Mouse (Mus musculus): ENCODE measurements around the gene G530012D18Rik. TPM values are rescaled to one million over a fixed set of nuclear protein-coding genes. Genes with fewer than 3 reads are reported as not detected.
"Not testable (repeated sequence)": the region's sequence is repeated elsewhere in the genome, so short reads cannot be mapped to it uniquely, and the experiment has no call there.

G530012D18Rik gene
- not detected for total RNA-seq (2021)

DNA sequence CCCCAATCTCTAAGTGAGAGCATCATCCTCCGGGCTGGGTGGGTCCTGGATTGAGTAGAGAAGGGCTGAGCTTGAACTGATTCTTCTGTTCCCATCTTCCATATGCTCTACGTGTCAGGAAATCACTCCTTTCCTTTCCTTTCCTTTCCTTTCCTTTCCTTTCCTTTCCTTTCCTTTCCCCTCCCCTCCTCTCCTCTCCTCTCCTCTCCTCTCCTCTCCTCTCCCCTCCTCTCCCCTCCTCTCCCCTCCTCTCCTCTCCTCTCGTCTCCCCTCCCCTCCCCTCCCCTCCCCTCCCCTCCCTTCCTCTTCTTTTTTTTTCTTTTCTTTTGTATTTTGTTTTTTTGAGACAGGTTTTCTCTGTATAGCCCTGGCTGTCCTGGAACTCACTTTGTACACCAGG, at the start of gene G530012D18Rik:
Gene G530012D18Rik (plus strand): TSS at position 301 of the 400 bp plus-strand sequence.
- DNase-seq (ENCODE audit: low spot score); intact Hi-C loops (cut with DNase I): not testable (repeated sequence)

DNA sequence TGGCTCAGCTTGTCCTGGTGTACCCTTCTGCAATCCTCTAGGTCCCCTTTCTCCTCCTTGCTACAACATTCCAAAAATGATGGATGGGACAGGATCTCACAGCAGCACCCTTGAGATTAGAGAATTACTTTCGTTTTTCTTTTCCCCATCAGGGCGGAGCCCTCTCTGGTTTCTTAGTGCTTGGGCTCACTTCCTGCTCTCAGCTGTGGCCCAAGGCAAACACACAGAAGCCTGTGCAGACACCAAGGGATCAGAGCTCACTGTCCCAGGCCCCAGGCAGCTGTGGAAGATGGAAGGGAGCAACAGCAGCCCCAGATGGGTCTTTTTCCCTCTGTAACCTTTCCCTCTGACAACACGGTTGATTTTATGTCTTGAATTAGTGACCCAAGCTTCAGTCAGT, 49.1 kb upstream of the G530012D18Rik start:
- DNase-seq (ENCODE audit: low spot score); intact Hi-C loops (cut with DNase I): not testable (repeated sequence)

DNA sequence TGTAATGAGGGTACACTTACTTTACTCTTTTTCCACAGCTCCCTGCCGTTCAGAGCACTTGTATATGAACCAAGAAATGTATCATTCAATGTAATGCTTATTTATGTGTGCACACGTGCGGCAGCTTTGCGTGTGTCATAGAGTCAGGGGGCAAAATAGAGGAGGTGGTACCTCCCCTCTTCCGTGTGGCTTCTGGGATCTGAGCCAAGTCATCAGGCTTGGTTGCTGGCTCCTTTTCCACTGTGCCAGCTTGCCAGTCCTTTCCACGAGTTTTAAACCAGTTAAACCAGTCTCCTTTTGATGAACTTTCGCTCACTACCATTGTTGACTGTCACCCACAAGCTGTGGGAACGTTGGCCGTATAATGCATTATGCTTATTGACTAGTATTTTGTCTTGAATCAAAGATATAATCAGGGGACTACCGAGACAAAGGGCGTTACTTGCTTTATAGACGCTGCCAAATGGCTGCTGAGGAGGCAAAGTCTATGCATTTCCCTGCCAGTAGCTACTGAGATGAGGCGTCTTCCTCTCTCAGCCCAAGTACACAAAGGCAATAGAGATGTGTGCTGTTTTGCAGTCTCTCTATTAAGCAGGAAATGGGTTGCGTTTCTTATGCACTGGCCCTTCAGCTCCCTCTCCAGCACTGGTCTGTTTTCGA, 46.9 kb upstream of the G530012D18Rik start:
- intact Hi-C loops (cut with DNase I) = not testable (repeated sequence)

GRCm38 (mm10) chr1:85543818-85544217, 31.7 kb upstream of the G530012D18Rik start:
- DNase-seq (ENCODE audit: low spot score); intact Hi-C loops (cut with DNase I): not testable (repeated sequence)

More for the DNA sequence above, 46.9 kb upstream of the G530012D18Rik start:
- DNase-seq (ENCODE audit: low spot score) = not testable (repeated sequence)

DNA sequence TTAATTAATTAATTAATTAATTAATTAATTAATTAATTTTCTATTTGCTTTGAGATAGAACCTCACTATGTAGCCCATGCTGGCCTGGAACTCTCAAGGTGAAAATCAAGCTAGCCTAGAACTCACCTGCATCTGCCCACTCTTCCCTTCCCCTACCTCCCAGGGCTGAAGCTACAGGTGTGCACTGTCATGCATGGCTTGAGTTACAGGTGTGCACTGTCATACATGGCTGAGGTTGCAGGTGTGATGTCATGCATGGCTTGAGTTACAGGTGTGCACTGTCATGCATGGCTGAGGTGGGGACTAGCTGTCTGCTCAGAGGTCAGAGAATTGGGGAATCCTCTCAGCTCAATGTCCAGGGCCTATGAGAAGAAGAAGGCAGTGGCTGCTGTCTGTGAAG, 29.0 kb upstream of the G530012D18Rik start:
- DNase-seq (ENCODE audit: low spot score); intact Hi-C loops (cut with DNase I): not testable (repeated sequence)

DNA sequence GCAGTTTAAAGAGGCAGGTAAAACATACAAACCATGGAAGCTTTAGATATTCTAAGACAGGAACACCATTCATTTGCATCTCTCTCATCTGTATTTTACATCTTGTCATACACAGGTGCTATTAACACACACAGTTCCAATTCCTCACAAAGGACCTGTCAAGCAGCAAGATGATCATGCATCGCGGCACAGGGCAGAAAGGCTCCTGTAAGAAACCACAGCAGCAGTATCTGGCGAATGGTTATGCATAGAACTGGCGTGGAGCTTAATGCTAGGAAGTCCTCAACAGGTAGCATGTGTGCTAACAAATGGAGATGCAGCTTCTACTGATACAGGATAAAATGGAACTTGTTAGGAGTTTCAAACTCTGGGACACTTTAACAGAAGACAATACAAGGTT, 20.2 kb upstream of the G530012D18Rik start:
- intact Hi-C loops (cut with DNase I) = not testable (repeated sequence)
- peak; percentile 7 for DNase-seq (ENCODE audit: low spot score)

DNA sequence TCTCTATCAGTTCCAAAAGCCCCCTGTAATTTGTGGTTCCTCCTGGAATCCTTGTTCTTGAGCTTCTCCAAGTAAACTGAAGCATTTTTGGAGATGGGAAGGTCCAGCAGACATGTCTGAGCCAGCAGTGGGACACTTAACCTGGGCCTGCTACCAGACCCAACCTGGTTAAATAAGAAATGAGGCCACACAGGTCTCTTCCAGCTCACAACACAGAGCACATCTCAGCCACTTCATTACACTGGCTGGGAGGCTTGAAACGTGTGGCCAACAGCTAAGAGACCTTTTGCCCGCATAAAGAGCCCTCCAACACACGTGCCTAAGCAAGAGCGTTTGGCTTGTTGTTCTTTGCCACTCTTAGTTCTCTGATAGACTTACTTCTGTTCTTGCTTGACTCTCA, 1.9 kb upstream of the G530012D18Rik start:
- DNase-seq (ENCODE audit: low spot score); intact Hi-C loops (cut with DNase I): not testable (repeated sequence)

DNA sequence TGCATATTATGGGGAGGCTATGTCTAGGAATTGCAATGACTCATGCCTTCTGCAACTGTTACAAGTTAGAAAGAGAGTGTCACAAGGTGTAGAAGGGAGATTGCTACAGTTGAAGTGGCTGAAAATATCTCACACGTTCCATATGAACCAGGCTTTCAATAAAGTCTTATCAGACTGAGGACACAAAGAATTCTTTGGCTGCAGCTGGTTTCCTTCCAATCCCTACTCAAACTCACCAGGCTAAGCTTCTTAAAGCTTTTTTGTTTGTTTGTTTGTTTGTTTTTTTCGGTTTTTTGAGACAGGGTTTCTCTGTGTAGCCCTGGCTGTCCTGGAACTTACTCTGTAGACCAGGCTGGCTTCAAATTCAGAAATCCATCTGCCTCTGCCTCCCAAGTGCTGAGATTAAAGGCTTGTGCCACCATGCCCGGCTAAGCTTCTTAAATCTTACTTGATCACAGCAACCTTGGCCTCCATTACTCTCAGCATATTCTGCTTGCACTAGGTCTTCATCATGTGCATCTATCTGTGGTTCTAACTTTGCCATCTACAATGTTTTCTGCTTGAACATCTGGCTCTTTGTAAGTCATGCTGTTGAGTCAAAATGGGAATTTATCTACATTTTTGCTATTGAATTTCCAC, 3.0 kb downstream of the G530012D18Rik start:
- DNase-seq (ENCODE audit: low spot score); intact Hi-C loops (cut with DNase I): not testable (repeated sequence)

GRCm38 (mm10) chr1:85579199-85580147, 4.0 kb downstream of the G530012D18Rik start:
- not testable (repeated sequence) for DNase-seq (ENCODE audit: low spot score)
- intact Hi-C loops (cut with DNase I) = loop anchor here (2.0 kb wide), 1 partner anchor 157 kb away; no protein-coding TSS in a partner anchor

DNA sequence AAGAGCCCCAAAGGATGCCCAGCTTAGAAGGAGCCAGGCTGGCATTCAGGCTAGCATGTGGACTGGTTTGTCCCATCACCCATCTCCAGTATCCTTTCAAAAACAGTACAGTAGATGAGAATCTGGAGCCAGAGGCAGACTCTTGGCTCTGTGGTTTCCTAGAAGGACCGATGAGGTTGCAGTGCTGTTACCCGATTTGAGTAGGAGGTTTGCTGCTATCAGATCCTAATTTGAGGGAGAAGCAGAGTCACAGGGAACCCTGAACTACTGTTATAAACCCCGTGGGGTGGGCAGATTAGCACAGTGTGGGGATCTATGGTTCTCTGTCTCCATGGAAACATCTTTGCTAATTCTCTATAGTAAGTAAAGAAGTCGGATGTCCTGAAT, 4.7 kb downstream of the G530012D18Rik start:
- intact Hi-C loops (cut with DNase I) = loop anchor here (2.0 kb wide), 1 partner anchor 157 kb away; no protein-coding TSS in a partner anchor
- DNase-seq (ENCODE audit: low spot score) = not testable (repeated sequence)

GRCm38 (mm10) chr1:85580578-85580977, 5.1 kb downstream of the G530012D18Rik start:
- DNase-seq (ENCODE audit: low spot score) = not testable (repeated sequence)
- intact Hi-C loops (cut with DNase I) = loop anchor here (2.0 kb wide), 1 partner anchor 156 kb away; no protein-coding TSS in a partner anchor

GRCm38 (mm10) chr1:85581518-85581917, 6.0 kb downstream of the G530012D18Rik start:
- intact Hi-C loops (cut with DNase I) = loop anchor here (2.0 kb wide), 1 partner anchor 155 kb away; no protein-coding TSS in a partner anchor
- not testable (repeated sequence) for DNase-seq (ENCODE audit: low spot score)

GRCm38 (mm10) chr1:85588697-85589096, 13.2 kb downstream of the G530012D18Rik start:
- DNase-seq (ENCODE audit: low spot score); intact Hi-C loops (cut with DNase I): not testable (repeated sequence)

- intact Hi-C loops (cut with DNase I); DNase-seq (ENCODE audit: low spot score): not testable (repeated sequence)
These were observed 17.1 kb downstream of the G530012D18Rik start for GRCm38 (mm10) chr1:85592526-85592925.

- DNase-seq (ENCODE audit: low spot score); intact Hi-C loops (cut with DNase I): not testable (repeated sequence)
These were observed 23.0 kb downstream of the G530012D18Rik start, which contains the start of gene Sp110 for GRCm38 (mm10) chr1:85598271-85599012. Gene Sp110, minus strand, starts transcription at chr1:85598817.

DNA sequence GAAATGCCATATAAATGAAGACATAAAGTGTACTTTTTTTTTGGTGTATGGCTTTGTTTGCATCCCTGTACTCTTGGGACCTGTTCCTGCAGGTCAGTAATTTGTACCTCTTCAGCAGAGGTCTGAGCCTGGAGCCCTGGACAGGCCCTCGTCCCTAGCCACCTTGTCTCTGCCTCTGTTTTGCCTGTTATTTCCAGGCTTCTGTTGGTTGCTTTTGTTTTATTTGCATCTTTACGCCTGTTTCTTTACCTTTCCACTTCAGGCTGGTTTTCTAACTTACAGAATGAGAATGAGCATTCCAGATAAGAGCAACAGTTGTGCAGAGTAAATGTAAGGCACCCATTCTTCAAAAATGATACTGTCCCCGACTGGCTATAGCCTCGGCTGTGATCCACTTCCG, 24.6 kb downstream of the G530012D18Rik start, which contains the start of gene Sp140:
Gene Sp140 (plus strand): TSS at position 301 of the 400 bp plus-strand sequence.
- intact Hi-C loops (cut with DNase I); DNase-seq (ENCODE audit: low spot score): not testable (repeated sequence)

GRCm38 (mm10) chr1:85600794-85601193, 25.3 kb downstream of the G530012D18Rik start:
- intact Hi-C loops (cut with DNase I); DNase-seq (ENCODE audit: low spot score): not testable (repeated sequence)

GRCm38 (mm10) chr1:85604341-85604740, 28.9 kb downstream of the G530012D18Rik start:
- intact Hi-C loops (cut with DNase I) = not testable (repeated sequence)

DNA sequence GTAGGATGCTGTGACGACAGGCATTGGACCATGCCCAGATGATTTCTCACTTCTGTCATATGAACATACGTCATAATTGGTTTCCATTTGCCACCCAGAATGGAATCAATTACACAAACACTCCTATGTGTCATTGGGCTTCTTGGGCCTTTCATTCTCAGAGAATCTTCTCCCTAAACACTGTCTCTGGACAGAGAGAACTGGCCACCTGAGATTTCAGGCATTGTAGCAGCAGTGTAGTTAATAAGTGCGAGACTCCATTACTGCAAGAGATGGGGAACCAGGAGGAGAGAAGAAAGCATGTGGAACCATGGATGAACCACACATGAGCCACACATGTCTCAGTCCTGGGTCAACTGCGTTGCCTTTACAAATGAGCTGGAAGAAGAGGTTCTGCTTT, 32.9 kb downstream of the G530012D18Rik start:
- DNase-seq (ENCODE audit: low spot score); intact Hi-C loops (cut with DNase I): not testable (repeated sequence)

More at GRCm38 (mm10) chr1:85604341-85604740, 28.9 kb downstream of the G530012D18Rik start:
- not testable (repeated sequence) for DNase-seq (ENCODE audit: low spot score)

All from heart, postnatal 25 days (tissue).